9 mouse cellular contexts compared by ENCODE assay signal in the genomic region with DNA sequence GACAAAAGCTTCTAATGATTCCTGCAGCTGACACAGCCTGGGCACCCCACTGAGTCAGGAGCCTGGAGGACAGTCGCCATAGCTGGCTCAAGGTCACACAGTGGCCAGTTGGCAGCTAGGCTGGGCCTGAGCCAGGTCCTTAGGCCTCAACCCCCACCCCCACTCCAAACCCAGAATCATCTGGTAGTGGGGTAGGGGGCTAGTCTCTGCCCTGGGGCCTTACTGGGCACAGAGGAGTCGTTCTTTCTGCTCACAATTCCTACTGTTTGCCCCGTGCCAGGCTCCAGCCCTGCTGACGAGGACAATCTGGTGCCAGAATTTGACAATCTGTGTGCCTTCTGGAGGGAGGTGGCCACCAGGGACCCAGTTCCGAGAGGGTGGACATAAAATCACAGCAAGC.
A peak's percentile ranks its signal among the peaks of the same experiment; 100 is the strongest.
DNase-seq lines count a peak whose midpoint lies in the region; ATAC-seq and TF ChIP-seq lines count a peak whose summit lies in the region.
"Had no signal": no experiment of that assay in that cellular context is flagged by ENCODE, and none has a peak within 500 bp of the region (broad histone marks: within the 10 kb centered on the region; RNA-seq: fewer than 3 reads in every experiment).

No protein-coding gene starts in this region.

- H3K4me1 ChIP-seq in heart, embryonic 10.5 days, result peaks cover 74% of the 10 kb centered on the region
- H3K4me1 ChIP-seq in neural tube, embryonic 15.5 days, result peaks cover 72% of the 10 kb centered on the region
- H3K4me1 ChIP-seq in liver, postnatal 0 days (ENCODE audit: insufficient read depth), result 0 out of 2 replicates have a peak, but pooled peaks cover 2% of the 10 kb centered on the region

- no peak overlapping the region for H3K4me2 ChIP-seq in neural tube, embryonic 15.5 days
- no peak overlapping the region for H3K4me2 ChIP-seq in liver, postnatal 0 days (ENCODE audit: low read depth, low read length)

- DNase-seq in heart, embryonic 10.5 days (ENCODE audit: low spot score), result no peak
- DNase-seq in heart, postnatal 14 days, result no peak
- DNase-seq in left cerebral cortex, postnatal 4 days, result peak; percentile 78
- no peak for DNase-seq in left cerebral cortex, adult 11 months (ENCODE audit: low spot score)
- peak; percentile 77 for DNase-seq in cerebellum, adult 9-11 months
- no peak for DNase-seq in liver, postnatal 0 days
- no peak for DNase-seq in spleen, postnatal 14 days (ENCODE audit: low spot score in 2 of 2)
- DNase-seq: thymus, adult 2 months had no signal

- no peak for ATAC-seq in neural tube, embryonic 15.5 days (ENCODE audit: low FRiP score)
- ATAC-seq in liver, postnatal 0 days, result no peak

- H3K36me3 ChIP-seq in heart, embryonic 10.5 days, result no peaks in the 10 kb centered on the region
- H3K36me3 ChIP-seq in neural tube, embryonic 15.5 days, result no peaks in the 10 kb centered on the region; the same call in 1 of the 2 replicates
- no peaks in the 10 kb centered on the region for H3K36me3 ChIP-seq in liver, postnatal 0 days (replicated peaks; ENCODE audit: insufficient read depth, low read length)

- no peak overlapping the region for H3K9ac ChIP-seq in neural tube, embryonic 15.5 days (replicated peaks)
- no peak overlapping the region for H3K9ac ChIP-seq in liver, postnatal 0 days (replicated peaks)

- WGBS in heart, embryonic 10.5 days, result 49% methylated on average over 5 of the region's 5 CpGs
- WGBS in neural tube, embryonic 15.5 days, result 22% methylated on average over 5 of the region's 5 CpGs
- 65% methylated on average over 5 of the region's 5 CpGs for WGBS in liver, postnatal 0 days (ENCODE audit: insufficient replicate concordance)

- intact Hi-C loops in heart, postnatal 14 days (cut with DNase I), result loop anchor here (2.0 to 10.0 kb wide), 3 partner anchors 75 to 265 kb away; a partner anchor contains a TSS
- intact Hi-C loops in left cerebral cortex, postnatal 4 days (cut with DNase I), result loop anchor here (5.0 to 10.0 kb wide), 2 partner anchors 75 to 123 kb away; no protein-coding TSS in a partner anchor

- no peak overlapping the region for H3K4me3 ChIP-seq in heart, embryonic 10.5 days
- no peak overlapping the region for H3K4me3 ChIP-seq in neural tube, embryonic 15.5 days (replicated peaks)
- H3K4me3 ChIP-seq in liver, postnatal 0 days (ENCODE audit: low read depth, low read length), result no peak overlapping the region

- H3K27me3 ChIP-seq in heart, embryonic 10.5 days (ENCODE audit: insufficient read depth, poor library complexity, severe bottlenecking), result no peaks in the 10 kb centered on the region
- no peaks in the 10 kb centered on the region for H3K27me3 ChIP-seq in neural tube, embryonic 15.5 days (replicated peaks)
- H3K27me3 ChIP-seq in liver, postnatal 0 days (ENCODE audit: insufficient read depth, low read length), result no peaks in the 10 kb centered on the region

- peak overlapping the region; percentile 76 for H3K27ac ChIP-seq in heart, embryonic 10.5 days
- peak overlapping the region; percentile 28; the same call in 1 of the 2 replicates for H3K27ac ChIP-seq in neural tube, embryonic 15.5 days (replicated peaks)
- H3K27ac ChIP-seq in liver, postnatal 0 days (ENCODE audit: low read depth), result no peak overlapping the region

- no peak for TF ChIP-seq CTCF in liver, postnatal 0 days (IDR thresholded peaks at IDR 0.05; ENCODE audit: low read depth)

- H3K9me3 ChIP-seq in heart, embryonic 10.5 days, result no peaks in the 10 kb centered on the region
- no peaks in the 10 kb centered on the region for H3K9me3 ChIP-seq in neural tube, embryonic 15.5 days (replicated peaks)
- no peaks in the 10 kb centered on the region for H3K9me3 ChIP-seq in liver, postnatal 0 days (ENCODE audit: low read length)

- no peak for TF ChIP-seq EP300 in liver, postnatal 0 days (IDR thresholded peaks at IDR 0.05; ENCODE audit: low read depth)

Comparison
In these comparisons a context has a peak if more than half of its experiments do, and no peak if none do; other contexts are left out.
1. DNase-seq: peak in left cerebral cortex, postnatal 4 days (single experiment) and cerebellum, adult 9-11 months (single experiment); none in heart, embryonic 10.5 days (single experiment), heart, postnatal 14 days (0 of 2), left cerebral cortex, adult 11 months (single experiment), liver, postnatal 0 days (single experiment) and spleen, postnatal 14 days (0 of 2).